ENCODE assay signal across 13 mouse cellular contexts in the genomic region with DNA sequence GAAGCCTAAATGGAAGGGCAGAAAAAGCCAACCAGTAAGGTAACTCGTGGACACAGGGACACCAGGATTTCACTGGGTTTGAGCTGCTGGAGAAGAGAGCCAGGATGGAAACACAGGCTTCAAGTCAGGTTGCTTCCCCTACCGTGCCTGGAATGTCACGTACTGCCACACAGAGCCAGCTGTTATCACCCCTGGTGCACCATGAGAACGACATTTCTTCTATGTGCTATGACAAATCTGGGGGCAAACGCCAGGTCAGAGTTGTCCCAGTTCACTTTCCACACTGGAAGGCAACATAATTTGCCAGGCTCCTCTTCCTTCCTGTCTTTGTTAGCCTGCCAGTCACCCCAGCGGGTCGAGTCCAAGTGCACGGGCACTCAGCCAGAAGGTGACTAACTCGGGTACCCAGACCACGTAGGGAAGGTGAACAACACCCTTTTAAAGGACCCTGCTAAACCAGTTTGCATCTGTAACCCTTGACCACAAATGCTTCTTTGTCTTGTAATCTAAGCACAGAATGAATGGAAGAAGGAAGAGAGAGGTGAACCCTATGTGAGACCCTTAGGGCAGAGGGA. TPM values are rescaled to one million over a fixed set of nuclear protein-coding genes. Genes with fewer than 3 reads are reported as not detected.
A peak's percentile ranks its signal among the peaks of the same experiment; 100 is the strongest.
DNase-seq lines count a peak whose midpoint lies in the region; ATAC-seq and TF ChIP-seq lines count a peak whose summit lies in the region.
"Had no signal": no experiment of that assay in that cellular context is flagged by ENCODE, and none has a peak within 500 bp of the region (broad histone marks: within the 10 kb centered on the region; RNA-seq: fewer than 3 reads in every experiment).

No protein-coding gene starts in this region.

- no peak overlapping the region for H3K27ac ChIP-seq in neural tube, embryonic 15.5 days (replicated peaks)
- H3K27ac ChIP-seq in midbrain, postnatal 0 days (ENCODE audit: low read depth, low read length) = no peak overlapping the region
- H3K27ac ChIP-seq: midbrain, embryonic 15.5 days had no signal

- H3K4me3 ChIP-seq in neural tube, embryonic 15.5 days (replicated peaks) = no peak overlapping the region
- no peak overlapping the region for H3K4me3 ChIP-seq in midbrain, postnatal 0 days (ENCODE audit: low read depth, low read length)
- H3K4me3 ChIP-seq: midbrain, embryonic 15.5 days had no signal

- no peak overlapping the region for H3K9ac ChIP-seq in neural tube, embryonic 15.5 days (replicated peaks)
- no peak overlapping the region for H3K9ac ChIP-seq in midbrain, postnatal 0 days (replicated peaks; ENCODE audit: low read length, poor library complexity, severe bottlenecking)
- H3K9ac ChIP-seq: midbrain, embryonic 15.5 days had no signal

- no peak overlapping the region for H3K4me2 ChIP-seq in neural tube, embryonic 15.5 days
- H3K4me2 ChIP-seq in midbrain, postnatal 0 days (ENCODE audit: low read depth, low read length, poor library complexity, severe bottlenecking) = no peak overlapping the region
- H3K4me2 ChIP-seq: midbrain, embryonic 15.5 days had no signal

- no peaks in the 10 kb centered on the region for H3K27me3 ChIP-seq in neural tube, embryonic 15.5 days (replicated peaks)
- no peaks in the 10 kb centered on the region for H3K27me3 ChIP-seq in midbrain, postnatal 0 days (ENCODE audit: insufficient read depth, low read length)
- H3K27me3 ChIP-seq: midbrain, embryonic 15.5 days had no signal

- peak; percentile 78 for DNase-seq in adrenal gland, adult 2 months
- peak; percentile 20 to 36 for DNase-seq in heart, adult 9 months (ENCODE audit: low spot score in 2 of 2)
- DNase-seq in kidney, adult 9 months = peak; percentile 54
- peak; percentile 84 to 89 for DNase-seq in lung, postnatal 4 days
- no peak for DNase-seq in cerebellum, adult 11 months
- no peak for DNase-seq in midbrain, postnatal 0 days (ENCODE audit: low spot score)
- DNase-seq in embryo, embryonic 10 days (ENCODE audit: low spot score) = no peak

- H3K9me3 ChIP-seq in neural tube, embryonic 15.5 days (replicated peaks) = no peaks in the 10 kb centered on the region
- no peaks in the 10 kb centered on the region for H3K9me3 ChIP-seq in midbrain, postnatal 0 days (ENCODE audit: low read length)
- H3K9me3 ChIP-seq: midbrain, embryonic 15.5 days had no signal

- WGBS in neural tube, embryonic 15.5 days = 71% methylated on average over 10 of the region's 10 CpGs
- 77% methylated on average over 10 of the region's 10 CpGs for WGBS in midbrain, postnatal 0 days

- no peaks in the 10 kb centered on the region for H3K4me1 ChIP-seq in neural tube, embryonic 15.5 days
- H3K4me1 ChIP-seq in midbrain, postnatal 0 days (ENCODE audit: insufficient read depth, low read length) = no peaks in the 10 kb centered on the region
- H3K4me1 ChIP-seq: midbrain, embryonic 15.5 days had no signal

- no peaks in the 10 kb centered on the region for H3K36me3 ChIP-seq in neural tube, embryonic 15.5 days
- H3K36me3 ChIP-seq in midbrain, postnatal 0 days (ENCODE audit: insufficient read depth, low read length) = no peaks in the 10 kb centered on the region
- H3K36me3 ChIP-seq: midbrain, embryonic 15.5 days had no signal

- no peak for TF ChIP-seq CTCF in midbrain, postnatal 0 days (IDR thresholded peaks at IDR 0.05)

- ATAC-seq in neural tube, embryonic 15.5 days (ENCODE audit: low FRiP score) = no peak
- no peak for ATAC-seq in midbrain, postnatal 0 days (ENCODE audit: low FRiP score)
- ATAC-seq: midbrain, embryonic 15.5 days had no signal

RNA-seq across cellular contexts. Expression of a gene that starts 13.0 kb away (rescaled TPM):
- 10 to 100 TPM; 19.5 to 21.6 TPM for total RNA-seq in adrenal gland, adult 2 months (2021)
- 18.6 and 20.7 TPM in 2 replicates for polyA plus RNA-seq in adrenal gland, adult 2 months (2012; rRNA removed)
- polyA plus RNA-seq in neural tube, embryonic 15.5 days (2015; fragmentation: Nextera tagmentation; extraction: Ambion mirVana) = 22.4 and 23.7 TPM in 2 replicates
- 63.0 and 71.1 TPM in 2 replicates for total RNA-seq in midbrain, postnatal 0 days (2014; rRNA removed)
- polyA plus RNA-seq in midbrain, postnatal 0 days (2015; fragmentation: Nextera tagmentation; extraction: Ambion mirVana) = 24.6 and 28.0 TPM in 2 replicates

RNA-seq across cellular contexts. Expression of a gene that starts 53.9 kb away (rescaled TPM):
- total RNA-seq in adrenal gland, adult 2 months (2021) = not detected
- polyA plus RNA-seq in adrenal gland, adult 2 months (2012; rRNA removed) = not detected in 2 replicates
- not detected in 2 replicates for polyA plus RNA-seq in neural tube, embryonic 15.5 days (2015; fragmentation: Nextera tagmentation; extraction: Ambion mirVana)
- total RNA-seq in midbrain, postnatal 0 days (2014; rRNA removed) = not detected in 2 replicates
- not detected in 2 replicates for polyA plus RNA-seq in midbrain, postnatal 0 days (2015; fragmentation: Nextera tagmentation; extraction: Ambion mirVana)
- total RNA-seq: common myeloid progenitor, adult 5-6 weeks; gastrocnemius, adult 18-20 months; left cerebral cortex, postnatal 14 days had no signal
- polyA plus RNA-seq: midbrain, embryonic 15.5 days; spleen, adult 2 months had no signal

Comparison
In these comparisons a context has a peak if more than half of its experiments do, and no peak if none do; other contexts are left out.
1. DNase-seq: peak in adrenal gland, adult 2 months (single experiment), heart, adult 9 months (2 of 2), kidney, adult 9 months (single experiment) and lung, postnatal 4 days (2 of 2); none in cerebellum, adult 11 months (single experiment), midbrain, postnatal 0 days (single experiment) and embryo, embryonic 10 days (single experiment).